Mouse (Mus musculus): ENCODE data around the gene Sh2d1a. TPM values are rescaled to one million over a fixed set of nuclear protein-coding genes. Genes with fewer than 3 reads are reported as not detected.

The Sh2d1a gene
- not detected in 2 replicates for polyA plus RNA-seq (2014; fragmentation: Nextera tagmentation; extraction: Ambion mirVana)

GRCm38 (mm10) chrX:42502291-42503043 is at the start of gene Sh2d1a:
Gene Sh2d1a (plus strand): TSS chrX:42502453.
- H3K27me3 ChIP-seq (ENCODE audit: control insufficient read depth, insufficient read depth, low read length): no peaks in the 10 kb centered on the region
- no peaks in the 10 kb centered on the region for H3K9me3 ChIP-seq (ENCODE audit: control insufficient read depth, low read length)
- H3K4me3 ChIP-seq (ENCODE audit: control insufficient read depth in 1 of 2, insufficient read depth in 1 of 2, low read depth in 1 of 2, low read length in 2 of 2): no peak within 1 kb of the TSS
- no peaks in the 10 kb centered on the region for H3K4me1 ChIP-seq (ENCODE audit: control insufficient read depth in 2 of 2, insufficient read depth in 2 of 2, low read length in 2 of 2)
- ATAC-seq (ENCODE audit: insufficient number of reproducible peaks, insufficient read depth, low FRiP score, low read depth): no peak
- WGBS: 76% methylated on average over 13 of the region's 13 CpGs
- H3K36me3 ChIP-seq (ENCODE audit: control insufficient read depth, insufficient read depth, low read length): no peaks in the 10 kb centered on the region
- no peak within 1 kb of the TSS for H3K9ac ChIP-seq (ENCODE audit: low read length)
- no peak within 1 kb of the TSS for H3K27ac ChIP-seq (replicated peaks in 1 of 2; ENCODE audit: control insufficient read depth in 1 of 2, insufficient read depth in 1 of 2, low read depth in 2 of 2, low read length in 2 of 2)
- H3K4me2 ChIP-seq (ENCODE audit: low read length): no peak within 1 kb of the TSS

DNA sequence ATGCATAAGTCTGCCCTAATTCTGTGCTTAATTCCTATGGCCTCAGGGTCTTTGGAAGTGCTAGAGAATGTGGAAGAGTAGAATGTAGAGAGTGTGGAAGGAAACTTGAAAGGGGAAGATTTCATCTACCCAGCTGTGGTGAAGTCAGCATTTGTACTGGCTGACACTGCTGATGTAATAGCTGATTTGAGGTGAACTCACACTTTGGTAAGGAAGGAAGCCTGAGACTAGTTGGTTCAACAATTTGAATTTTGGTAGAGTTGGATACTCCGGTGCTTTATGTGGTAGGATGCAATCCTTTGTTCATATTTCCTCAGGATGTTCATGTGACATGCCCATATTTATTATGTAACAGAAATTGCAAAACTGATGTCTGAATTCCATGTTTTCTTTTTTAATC is 49.3 kb upstream of the Sh2d1a start:
- H3K4me3 ChIP-seq (ENCODE audit: control insufficient read depth in 1 of 2, insufficient read depth in 1 of 2, low read depth in 1 of 2, low read length in 2 of 2): no peak overlapping the region
- no peak overlapping the region for H3K9ac ChIP-seq (ENCODE audit: low read length)
- no peaks in the 10 kb centered on the region for H3K27me3 ChIP-seq (ENCODE audit: control insufficient read depth, insufficient read depth, low read length)
- H3K4me1 ChIP-seq (ENCODE audit: control insufficient read depth in 2 of 2, insufficient read depth in 2 of 2, low read length in 2 of 2): no peaks in the 10 kb centered on the region
- H3K36me3 ChIP-seq (ENCODE audit: control insufficient read depth, insufficient read depth, low read length): no peaks in the 10 kb centered on the region
- no peak for ATAC-seq (ENCODE audit: insufficient number of reproducible peaks, insufficient read depth, low FRiP score, low read depth)
- no peak overlapping the region for H3K4me2 ChIP-seq (ENCODE audit: low read length)
- H3K9me3 ChIP-seq (ENCODE audit: control insufficient read depth, low read length): no peaks in the 10 kb centered on the region
- no peak overlapping the region for H3K27ac ChIP-seq (replicated peaks in 1 of 2; ENCODE audit: control insufficient read depth in 1 of 2, insufficient read depth in 1 of 2, low read depth in 2 of 2, low read length in 2 of 2)
- 83% methylated on average over 1 of the region's 1 CpGs for WGBS

DNA sequence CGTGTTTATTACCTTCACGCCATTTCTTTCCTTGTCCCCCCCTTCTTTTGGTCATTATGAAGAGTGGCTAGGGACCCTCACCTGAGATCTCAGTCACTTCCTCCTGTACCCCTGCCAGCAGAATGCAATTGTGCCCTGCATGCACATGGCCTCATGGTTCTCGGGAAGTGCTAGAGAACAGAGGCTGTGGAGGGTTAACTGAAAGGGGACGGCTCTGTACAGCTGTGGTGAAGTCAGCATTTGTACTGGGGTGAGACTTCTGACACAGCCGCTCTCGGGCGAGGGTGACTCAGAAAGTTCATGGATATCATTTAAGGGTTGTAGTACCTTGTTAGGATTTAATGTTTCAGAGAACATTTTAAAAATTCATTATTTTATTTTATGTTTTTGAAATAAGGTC is 47.7 kb upstream of the Sh2d1a start:
- Histone ChIP-seq H3K4me3 (ENCODE audit: control insufficient read depth in 1 of 2, insufficient read depth in 1 of 2, low read depth in 1 of 2, low read length in 2 of 2) (no peak overlapping the region), H3K36me3 (ENCODE audit: control insufficient read depth, insufficient read depth, low read length) (no peaks in the 10 kb centered on the region), H3K27ac (replicated peaks in 1 of 2; ENCODE audit: control insufficient read depth in 1 of 2, insufficient read depth in 1 of 2, low read depth in 2 of 2, low read length in 2 of 2) (no peak overlapping the region), H3K4me2 (ENCODE audit: low read length) (no peak overlapping the region), H3K27me3 (ENCODE audit: control insufficient read depth, insufficient read depth, low read length) (no peaks in the 10 kb centered on the region), H3K9ac (ENCODE audit: low read length) (no peak overlapping the region), H3K4me1 (ENCODE audit: control insufficient read depth in 2 of 2, insufficient read depth in 2 of 2, low read length in 2 of 2) (no peaks in the 10 kb centered on the region), H3K9me3 (ENCODE audit: control insufficient read depth, low read length) (no peaks in the 10 kb centered on the region)
- WGBS: 66% methylated on average over 7 of the region's 7 CpGs
- ATAC-seq (ENCODE audit: insufficient number of reproducible peaks, insufficient read depth, low FRiP score, low read depth): no peak

- Histone ChIP-seq H3K27me3 (ENCODE audit: control insufficient read depth, insufficient read depth, low read length) (no peaks in the 10 kb centered on the region), H3K4me1 (ENCODE audit: control insufficient read depth in 2 of 2, insufficient read depth in 2 of 2, low read length in 2 of 2) (no peaks in the 10 kb centered on the region), H3K36me3 (ENCODE audit: control insufficient read depth, insufficient read depth, low read length) (no peaks in the 10 kb centered on the region), H3K27ac (replicated peaks in 1 of 2; ENCODE audit: control insufficient read depth in 1 of 2, insufficient read depth in 1 of 2, low read depth in 2 of 2, low read length in 2 of 2) (no peak within 1 kb of the TSS), H3K4me2 (ENCODE audit: low read length) (no peak within 1 kb of the TSS), H3K4me3 (ENCODE audit: control insufficient read depth in 1 of 2, insufficient read depth in 1 of 2, low read depth in 1 of 2, low read length in 2 of 2) (no peak within 1 kb of the TSS), H3K9me3 (ENCODE audit: control insufficient read depth, low read length) (no peaks in the 10 kb centered on the region), H3K9ac (ENCODE audit: low read length) (no peak within 1 kb of the TSS)
- no peak for ATAC-seq (ENCODE audit: insufficient number of reproducible peaks, insufficient read depth, low FRiP score, low read depth)
- 85% methylated on average over 16 of the region's 16 CpGs for WGBS
Measured at GRCm38 (mm10) chrX:42489446-42489845, 12.8 kb upstream of the Sh2d1a start, which contains the start of gene Tex13c2. Gene Tex13c2 (plus strand): TSS chrX:42489691.

DNA sequence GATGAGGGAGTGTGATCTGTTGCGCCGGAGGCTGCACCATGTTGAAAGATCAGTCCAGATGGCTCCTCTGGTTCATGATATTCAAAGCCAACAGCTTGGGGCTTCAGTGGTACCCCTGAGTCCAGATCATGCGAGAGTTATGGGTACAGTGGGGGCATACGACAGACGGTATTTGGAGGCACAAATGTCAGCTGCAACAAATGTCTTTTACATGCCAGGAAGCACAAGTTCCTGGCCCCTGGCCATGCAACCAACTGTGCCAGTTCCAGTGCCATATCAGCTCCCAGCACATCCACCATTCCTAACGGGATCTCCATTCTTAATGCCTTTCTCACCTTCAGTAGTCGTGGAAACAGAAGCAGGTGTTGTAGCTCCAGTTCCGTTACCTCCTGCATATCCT is 11.9 kb upstream of the Sh2d1a start:
- 90% methylated on average over 8 of the region's 8 CpGs for WGBS
- Histone ChIP-seq H3K27ac (replicated peaks in 1 of 2; ENCODE audit: control insufficient read depth in 1 of 2, insufficient read depth in 1 of 2, low read depth in 2 of 2, low read length in 2 of 2) (no peak overlapping the region), H3K4me2 (ENCODE audit: low read length) (no peak overlapping the region), H3K4me1 (ENCODE audit: control insufficient read depth in 2 of 2, insufficient read depth in 2 of 2, low read length in 2 of 2) (no peaks in the 10 kb centered on the region), H3K36me3 (ENCODE audit: control insufficient read depth, insufficient read depth, low read length) (no peaks in the 10 kb centered on the region), H3K9me3 (ENCODE audit: control insufficient read depth, low read length) (no peaks in the 10 kb centered on the region), H3K4me3 (ENCODE audit: control insufficient read depth in 1 of 2, insufficient read depth in 1 of 2, low read depth in 1 of 2, low read length in 2 of 2) (no peak overlapping the region), H3K27me3 (ENCODE audit: control insufficient read depth, insufficient read depth, low read length) (no peaks in the 10 kb centered on the region), H3K9ac (ENCODE audit: low read length) (no peak overlapping the region)
- ATAC-seq (ENCODE audit: insufficient number of reproducible peaks, insufficient read depth, low FRiP score, low read depth): no peak

- Histone ChIP-seq H3K36me3 (ENCODE audit: control insufficient read depth, insufficient read depth, low read length) (no peaks in the 10 kb centered on the region), H3K27ac (replicated peaks in 1 of 2; ENCODE audit: control insufficient read depth in 1 of 2, insufficient read depth in 1 of 2, low read depth in 2 of 2, low read length in 2 of 2) (no peak overlapping the region), H3K9me3 (ENCODE audit: control insufficient read depth, low read length) (no peaks in the 10 kb centered on the region), H3K4me3 (ENCODE audit: control insufficient read depth in 1 of 2, insufficient read depth in 1 of 2, low read depth in 1 of 2, low read length in 2 of 2) (no peak overlapping the region), H3K4me1 (ENCODE audit: control insufficient read depth in 2 of 2, insufficient read depth in 2 of 2, low read length in 2 of 2) (no peaks in the 10 kb centered on the region), H3K9ac (ENCODE audit: low read length) (no peak overlapping the region), H3K4me2 (ENCODE audit: low read length) (no peak overlapping the region), H3K27me3 (ENCODE audit: control insufficient read depth, insufficient read depth, low read length) (no peaks in the 10 kb centered on the region)
- no peak for ATAC-seq (ENCODE audit: insufficient number of reproducible peaks, insufficient read depth, low FRiP score, low read depth)
Measured at GRCm38 (mm10) chrX:42500538-42500937, 1.7 kb upstream of the Sh2d1a start.

DNA sequence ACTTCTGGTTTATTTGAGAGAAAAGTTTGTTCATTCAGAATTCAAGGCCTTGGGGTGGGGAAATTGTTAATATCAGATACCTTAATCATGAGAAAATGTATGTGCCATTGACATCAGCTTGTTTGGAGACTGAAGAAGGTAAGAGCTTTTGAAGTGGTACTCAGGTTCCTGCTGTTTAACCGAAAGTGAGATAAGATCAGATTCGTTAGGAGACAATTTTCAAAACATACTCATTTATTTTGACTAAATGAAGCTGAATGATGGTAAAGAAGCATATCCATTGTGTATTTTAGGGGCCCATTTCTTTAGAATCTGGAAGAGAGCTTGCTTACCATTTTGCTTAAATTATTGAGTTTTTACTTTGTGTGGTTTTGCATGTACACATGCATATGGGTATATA is 8.9 kb downstream of the Sh2d1a start:
- WGBS: 70% methylated on average over 2 of the region's 2 CpGs
- Histone ChIP-seq H3K9ac (ENCODE audit: low read length) (no peak overlapping the region), H3K27ac (replicated peaks in 1 of 2; ENCODE audit: control insufficient read depth in 1 of 2, insufficient read depth in 1 of 2, low read depth in 2 of 2, low read length in 2 of 2) (no peak overlapping the region), H3K4me1 (ENCODE audit: control insufficient read depth in 2 of 2, insufficient read depth in 2 of 2, low read length in 2 of 2) (no peaks in the 10 kb centered on the region), H3K9me3 (ENCODE audit: control insufficient read depth, low read length) (no peaks in the 10 kb centered on the region), H3K4me3 (ENCODE audit: control insufficient read depth in 1 of 2, insufficient read depth in 1 of 2, low read depth in 1 of 2, low read length in 2 of 2) (no peak overlapping the region), H3K36me3 (ENCODE audit: control insufficient read depth, insufficient read depth, low read length) (no peaks in the 10 kb centered on the region), H3K4me2 (ENCODE audit: low read length) (no peak overlapping the region), H3K27me3 (ENCODE audit: control insufficient read depth, insufficient read depth, low read length) (no peaks in the 10 kb centered on the region)
- no peak for ATAC-seq (ENCODE audit: insufficient number of reproducible peaks, insufficient read depth, low FRiP score, low read depth)

DNA sequence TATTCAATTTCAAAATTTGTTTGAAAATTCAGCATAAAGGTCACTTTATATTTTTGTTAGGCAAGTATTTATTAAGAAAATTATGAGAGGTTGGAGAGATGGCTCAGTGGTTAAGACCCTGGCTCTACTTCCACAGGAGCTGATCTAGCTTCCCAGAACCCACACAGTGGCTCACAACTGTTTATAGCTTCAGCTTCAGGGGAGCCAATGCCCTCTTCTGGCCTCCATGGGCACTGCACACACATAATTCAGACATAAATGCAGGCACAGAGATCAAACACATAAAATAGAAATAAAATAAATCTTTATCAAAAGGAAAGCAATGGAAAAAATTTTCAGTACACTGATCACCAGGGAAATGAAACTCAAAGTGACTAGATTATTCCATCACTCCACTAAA is 10.3 kb downstream of the Sh2d1a start:
- H3K4me1 ChIP-seq (ENCODE audit: control insufficient read depth in 2 of 2, insufficient read depth in 2 of 2, low read length in 2 of 2): no peaks in the 10 kb centered on the region
- no peak overlapping the region for H3K4me2 ChIP-seq (ENCODE audit: low read length)
- no peaks in the 10 kb centered on the region for H3K9me3 ChIP-seq (ENCODE audit: control insufficient read depth, low read length)
- H3K9ac ChIP-seq (ENCODE audit: low read length): no peak overlapping the region
- no peak overlapping the region for H3K27ac ChIP-seq (replicated peaks in 1 of 2; ENCODE audit: control insufficient read depth in 1 of 2, insufficient read depth in 1 of 2, low read depth in 2 of 2, low read length in 2 of 2)
- H3K4me3 ChIP-seq (ENCODE audit: control insufficient read depth in 1 of 2, insufficient read depth in 1 of 2, low read depth in 1 of 2, low read length in 2 of 2): no peak overlapping the region
- no peaks in the 10 kb centered on the region for H3K36me3 ChIP-seq (ENCODE audit: control insufficient read depth, insufficient read depth, low read length)
- H3K27me3 ChIP-seq (ENCODE audit: control insufficient read depth, insufficient read depth, low read length): no peaks in the 10 kb centered on the region
- no peak for ATAC-seq (ENCODE audit: insufficient number of reproducible peaks, insufficient read depth, low FRiP score, low read depth)
